Mouse (Mus musculus) gastrocnemius, postnatal 25 days (tissue): Measurements from ENCODE around the gene Prkci. TPM values are rescaled to one million over a fixed set of nuclear protein-coding genes. Genes with fewer than 3 reads are reported as not detected.
A peak's percentile ranks its signal among the peaks of the same experiment; 100 is the strongest.

Experiments
- DNase-seq: peaks from one replicate; pipeline ENCODE4 v3.0.0; 2022
- long read RNA-seq, 2 experiments: library from polyadenylated mRNA; stranded (forward); transcript quantifications; one replicate each; pipeline ENCODE4 v2.0.0; 2021
- total RNA-seq, 2 experiments: library from RNA; stranded (reverse); gene quantifications; 1 replicate in 1 of 2; 2 replicates in 1 of 2; pipeline ENCODE4 v1.2.3; 2021

The Prkci gene
- total RNA-seq = 1 to 10 TPM; 4.4 to 4.7 TPM
- long read RNA-seq, experiment 1 = 0 reads
- long read RNA-seq, experiment 2, full-length matches to known transcripts = 5 of 9 reads
- long read RNA-seq, experiment 2, partial matches to known transcripts = 1 of 9 reads
- long read RNA-seq, experiment 2, other reads (novel, unspliced or antisense) = 3 of 9 reads

GRCm38 (mm10) chr3:30995283-30995898, at the start of gene Prkci:
Prkci (plus strand) TSS chr3:30995747.
- peak; percentile 90 for DNase-seq

DNA sequence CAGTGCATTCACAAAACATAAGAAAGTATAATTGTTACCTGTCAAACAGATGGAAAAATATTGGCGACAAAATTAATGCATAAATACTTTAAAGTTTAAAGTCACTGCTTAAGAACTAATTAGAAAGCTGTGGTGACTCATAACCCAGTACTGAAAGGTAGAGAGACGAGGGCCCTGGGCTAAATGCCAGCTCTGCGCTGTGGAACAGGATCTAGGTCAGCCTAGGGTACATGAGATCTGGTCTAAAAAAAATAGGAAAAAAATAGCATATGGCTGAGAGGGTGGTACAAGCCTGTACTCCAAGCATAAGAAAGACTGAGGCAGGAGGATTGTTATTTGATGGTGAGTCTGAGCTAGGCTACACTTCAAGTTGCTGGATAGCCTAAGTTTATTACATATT, 43.9 kb upstream of the Prkci start:
- DNase-seq = no peak

DNA sequence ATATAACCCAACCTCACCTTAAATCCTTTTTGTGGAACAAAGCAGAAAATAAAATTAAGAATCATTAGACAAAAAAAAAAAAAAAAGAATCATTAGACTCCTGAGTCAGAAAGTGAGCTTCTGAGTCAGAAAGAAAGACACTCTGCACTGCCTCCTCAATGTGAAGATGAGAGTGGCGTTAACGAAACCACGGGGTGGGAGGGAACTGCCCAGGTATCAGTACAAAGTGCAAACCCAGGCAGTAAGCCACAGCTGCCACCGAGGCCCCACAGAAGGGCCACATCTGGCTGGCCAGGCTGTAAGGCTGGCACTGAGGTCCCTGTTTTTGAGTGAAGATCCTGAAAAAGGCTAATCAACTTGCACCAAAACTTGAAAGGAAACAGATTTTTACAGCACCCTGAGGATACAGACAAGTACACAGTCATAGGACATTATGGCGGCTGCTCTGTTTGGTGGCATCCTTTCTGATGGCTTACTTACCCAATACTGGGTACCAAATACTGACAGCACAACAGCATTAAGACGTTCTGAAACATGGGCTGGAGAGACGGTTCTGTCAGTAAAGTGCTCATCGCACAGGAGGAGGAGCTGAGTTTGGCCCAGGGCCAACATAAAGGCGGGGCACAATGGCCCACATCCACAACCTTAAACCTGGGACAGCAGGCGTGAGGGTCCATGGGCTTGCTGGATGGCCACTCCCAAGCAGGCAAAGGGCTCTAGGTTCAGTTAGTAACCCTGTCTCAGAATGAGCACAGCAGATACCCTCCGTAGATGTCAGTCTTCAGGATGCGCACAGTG, 43.1 kb upstream of the Prkci start:
- no peak for DNase-seq

- DNase-seq = no peak
Measured at GRCm38 (mm10) chr3:30956327-30956726, 39.2 kb upstream of the Prkci start.

DNA sequence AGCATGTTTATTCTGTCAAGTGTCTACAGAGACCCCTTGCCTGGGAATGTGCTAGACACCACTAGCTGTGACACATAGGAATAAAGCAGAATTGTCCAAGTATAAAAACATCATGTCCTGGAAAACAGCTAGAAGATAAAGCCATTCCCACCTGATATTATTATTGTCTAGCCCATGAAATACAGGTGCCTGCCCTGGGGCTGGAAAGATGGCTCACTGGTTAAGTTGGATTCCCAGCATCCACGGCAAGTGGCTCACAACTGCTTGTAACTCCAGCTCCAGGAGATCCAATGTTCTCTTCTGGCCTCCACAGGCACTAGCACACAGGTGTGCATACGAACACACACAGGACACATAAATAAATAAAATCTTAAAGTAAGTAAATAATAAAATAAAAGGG, 36.8 kb upstream of the Prkci start:
- no peak for DNase-seq

GRCm38 (mm10) chr3:30959868-30960831, 35.4 kb upstream of the Prkci start:
- no peak for DNase-seq

- no peak for DNase-seq
Measured at GRCm38 (mm10) chr3:30963100-30963499, 32.4 kb upstream of the Prkci start.

- DNase-seq = no peak
Measured at GRCm38 (mm10) chr3:30964216-30964615, 31.3 kb upstream of the Prkci start.

- no peak for DNase-seq
Measured at GRCm38 (mm10) chr3:30965644-30966043, 29.9 kb upstream of the Prkci start.

GRCm38 (mm10) chr3:30968531-30969092, 26.9 kb upstream of the Prkci start:
- peak; percentile 44 for DNase-seq

GRCm38 (mm10) chr3:30969104-30969581, 26.4 kb upstream of the Prkci start, which contains the start of gene Phc3:
Phc3 (minus strand) TSS chr3:30969415.
- peak; percentile 86 for DNase-seq

GRCm38 (mm10) chr3:30975102-30975754, 20.3 kb upstream of the Prkci start:
- no peak for DNase-seq

DNA sequence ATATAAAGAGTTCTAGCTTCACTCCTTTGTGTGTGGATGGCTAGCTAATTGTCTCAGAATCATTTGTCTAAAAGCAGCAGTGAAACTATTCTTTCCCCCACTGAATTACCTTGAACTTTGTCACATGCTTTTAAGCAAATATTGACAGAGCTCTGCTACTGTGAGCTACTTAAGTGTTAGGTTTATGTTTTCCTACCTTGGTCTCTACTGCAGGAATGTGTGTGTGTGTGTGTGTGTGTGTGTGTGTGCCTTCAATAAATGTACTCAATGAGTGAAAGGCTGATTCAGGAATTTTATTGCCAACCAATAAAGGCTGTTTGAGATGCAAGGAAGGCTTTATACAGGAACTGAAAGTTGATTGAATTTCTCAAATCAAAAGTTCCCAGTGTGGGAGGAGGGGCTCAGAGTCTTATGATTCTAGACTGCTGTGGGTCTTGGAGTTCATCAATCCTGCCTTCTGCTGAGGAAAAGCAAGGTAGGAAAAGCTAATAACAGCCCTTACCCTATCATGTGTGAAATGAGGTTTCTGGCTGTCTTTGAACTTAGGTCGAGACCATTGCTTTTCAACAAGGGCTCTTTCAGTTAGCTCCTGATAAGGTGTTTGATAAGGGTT, 18.4 kb upstream of the Prkci start:
- DNase-seq = no peak

GRCm38 (mm10) chr3:30981616-30982380, 13.7 kb upstream of the Prkci start:
- no peak for DNase-seq

DNA sequence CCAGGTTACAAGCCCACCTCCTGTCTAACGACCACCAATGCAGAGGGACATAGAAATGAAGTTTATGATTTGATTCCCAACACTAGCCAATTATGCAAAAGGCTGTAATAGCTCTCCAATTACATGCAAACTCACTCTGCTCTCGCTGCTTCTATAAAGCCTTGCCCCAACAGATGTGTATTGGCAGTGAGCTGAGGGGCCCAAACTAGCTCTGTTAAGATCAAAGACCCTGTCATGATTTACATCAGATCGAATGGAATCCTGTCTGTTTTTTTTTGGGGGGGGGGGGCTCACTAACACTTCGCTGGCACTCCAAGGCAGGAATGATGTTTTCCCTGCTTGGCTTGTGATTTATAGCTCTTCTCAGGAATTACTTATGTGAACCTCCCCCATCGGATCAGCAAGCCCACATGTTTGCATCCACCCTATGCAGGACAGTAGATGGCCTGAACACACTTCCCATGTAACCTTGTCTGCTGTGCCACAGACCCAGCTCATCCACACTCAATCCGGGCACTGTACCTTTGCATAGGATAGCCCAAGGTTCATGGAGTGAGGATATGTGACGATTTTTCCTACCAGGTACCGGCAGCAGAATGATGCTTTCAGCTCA, 12.5 kb upstream of the Prkci start:
- no peak for DNase-seq

- DNase-seq = no peak
Measured at GRCm38 (mm10) chr3:30987396-30988318, 7.9 kb upstream of the Prkci start.

DNA sequence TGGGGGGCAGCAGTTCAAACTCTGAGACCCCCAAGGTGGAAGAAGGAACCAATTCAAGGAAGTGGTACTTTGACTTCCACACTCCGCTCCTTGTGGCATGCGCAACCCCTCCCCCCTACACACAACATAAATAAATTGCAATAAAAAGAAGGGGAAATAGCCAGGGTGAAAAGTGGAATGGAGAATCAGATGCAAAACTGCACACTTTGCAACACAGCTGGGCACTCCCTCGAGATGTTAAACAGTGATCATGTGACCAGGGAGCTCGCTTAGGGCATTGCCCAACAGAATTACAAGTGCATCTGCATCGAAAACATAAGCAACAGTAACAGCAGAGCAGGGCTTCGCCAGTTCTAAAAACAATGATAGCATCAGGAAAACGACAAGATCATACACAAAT, 3.4 kb upstream of the Prkci start:
- DNase-seq = no peak

DNA sequence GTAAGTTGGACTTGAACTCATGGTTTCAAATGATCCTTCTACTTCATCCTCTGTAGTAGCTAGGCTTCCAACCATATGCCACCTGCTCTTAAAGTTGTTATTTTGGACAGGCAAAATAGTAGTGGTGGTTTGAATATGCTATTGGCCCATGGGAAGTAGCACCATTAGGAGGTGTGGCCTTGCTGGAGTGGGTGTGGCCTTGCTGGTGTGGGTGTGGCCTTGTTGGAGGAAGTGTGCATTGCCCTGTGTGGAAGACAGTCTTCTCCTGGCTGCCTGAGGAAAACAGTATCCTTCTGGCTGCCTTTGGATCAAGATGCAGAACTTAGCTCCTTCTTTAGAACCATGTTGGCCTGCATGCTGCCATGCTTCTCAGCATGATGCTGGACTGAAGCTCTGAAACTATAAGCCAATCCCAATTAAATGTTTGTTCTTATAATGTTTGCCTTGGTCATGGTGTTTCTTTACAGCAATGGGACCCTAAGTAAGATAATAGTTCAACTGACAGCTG, 2.4 kb upstream of the Prkci start:
- no peak for DNase-seq
